Mouse (Mus musculus): ENCODE data around the gene Uhrf2. TPM values are rescaled to one million over a fixed set of nuclear protein-coding genes. Genes with fewer than 3 reads are reported as not detected.

Uhrf2 gene
- 79.2 TPM for total RNA-seq (2023)

DNA sequence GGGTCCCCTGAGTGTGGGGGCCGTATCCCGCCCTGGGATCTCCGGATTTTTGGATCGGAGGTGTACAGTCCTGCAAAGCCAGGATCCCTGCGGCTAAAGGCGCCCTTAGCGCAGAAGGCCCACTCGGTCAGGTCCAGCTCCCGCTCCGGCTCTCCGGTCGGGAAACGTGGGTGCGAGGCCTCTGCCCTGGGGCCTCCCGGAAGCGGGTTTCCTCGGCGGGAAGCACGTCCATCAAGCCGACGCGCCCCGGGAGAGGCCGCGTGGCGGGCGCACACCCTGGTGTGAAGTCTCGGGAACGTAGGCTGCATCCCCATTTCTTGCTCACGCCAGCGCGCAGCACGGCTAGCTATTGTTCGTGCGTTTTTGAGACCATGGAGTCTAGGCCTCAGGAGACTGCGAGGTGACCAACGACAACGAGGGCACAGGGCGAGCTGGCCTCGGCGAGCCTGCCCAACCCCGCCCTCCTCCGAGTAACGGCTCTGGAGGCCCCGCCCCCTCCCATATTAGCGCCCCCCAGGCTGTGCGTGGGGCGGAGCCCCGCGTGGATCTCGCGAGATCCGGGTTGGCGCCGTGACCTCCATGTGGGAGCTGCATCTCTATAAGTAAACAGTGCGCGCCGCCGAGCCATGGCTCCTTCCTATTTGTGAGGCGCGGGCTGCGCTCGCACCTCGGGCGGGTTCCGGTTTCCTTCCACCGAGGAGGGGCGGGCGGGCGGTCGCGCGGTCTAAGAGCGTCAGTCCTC is at the start of gene Uhrf2:
TSS of gene Uhrf2 (plus strand) at position 620 of the 742 bp plus-strand sequence.

DNA sequence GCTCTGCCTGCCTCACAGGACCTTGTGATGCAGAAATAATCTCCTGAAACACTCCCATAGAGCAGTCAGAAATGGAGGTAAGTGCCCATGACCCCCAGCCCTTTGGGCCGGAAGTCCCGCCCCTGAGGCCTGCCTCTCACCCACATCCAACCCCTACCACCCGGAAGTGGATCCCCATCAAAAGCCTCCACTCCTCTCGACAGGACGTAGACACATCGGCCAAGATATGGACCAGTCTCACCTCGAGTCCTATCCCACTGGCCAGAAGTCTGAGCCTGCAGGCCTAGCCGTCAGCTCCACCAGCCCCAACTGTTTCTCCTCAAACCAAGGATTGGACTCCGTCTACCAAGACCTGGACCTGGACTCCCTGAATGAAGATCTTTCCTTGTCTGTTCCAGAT is 26.7 kb upstream of the Uhrf2 start, which contains the start of gene Trpd52l3:
TSS of gene Trpd52l3 (plus strand) at position 170 of the 400 bp plus-strand sequence.

Other genes starting within 250 kb of the Uhrf2 start
- 28.5 TPM for gene 9930021J03Rik, start 224.5 kb upstream of the Uhrf2 start, total RNA-seq (2023)
- gene Ranbp6, start 217.5 kb upstream of the Uhrf2 start, total RNA-seq (2023), result 22.8 TPM
- gene Il33, start 105.4 kb upstream of the Uhrf2 start, total RNA-seq (2023), result not detected
- not detected for gene Trpd52l3, start 26.7 kb upstream of the Uhrf2 start, total RNA-seq (2023)
- 0.56 TPM for gene Gldc, start 144.9 kb downstream of the Uhrf2 start, total RNA-seq (2023)
- not detected for gene Mbl2, start 202.4 kb downstream of the Uhrf2 start, total RNA-seq (2023)